Mouse (Mus musculus) limb, embryonic 14.5 days (tissue): ENCODE data around the gene Pstpip1. TPM values are rescaled to one million over a fixed set of nuclear protein-coding genes. Genes with fewer than 3 reads are reported as not detected.

Experiments used
- ATAC-seq: fragments of 200-750 bp; cut with Nextera tagmentation; 2 replicates; pipeline ENCODE4 v1.8.0; 2017; ENCODE audit warnings: low read depth, moderate number of reproducible peaks, moderate TSS enrichment; ENCODE audit not compliant: low FRiP score
- DNase-seq: peaks from one replicate; pipeline ENCODE4 v3.0.0-alpha.2; 2015; ENCODE audit warnings: low spot score
- H3K27ac ChIP-seq: fragments of 300-500 bp; sonication (generic); replicated peaks from 2 replicates; pipeline ENCODE4 v1.5.1; 2014; ENCODE audit warnings: low read depth, mild to moderate bottlenecking, low read length, moderate library complexity, mixed read lengths
- H3K27me3 ChIP-seq: fragments of 300-500 bp; sonication (generic); 2 replicates; pipeline ENCODE4 v1.6.1; 2014; ENCODE audit warnings: low read length, mixed read lengths; ENCODE audit not compliant: control insufficient read depth, insufficient read depth
- H3K36me3 ChIP-seq: fragments of 300-500 bp; sonication (generic); 2 replicates; pipeline ENCODE4 v1.6.1; 2014; ENCODE audit warnings: mild to moderate bottlenecking, low read length, moderate library complexity, mixed read lengths; ENCODE audit not compliant: control insufficient read depth, insufficient read depth
- H3K4me1 ChIP-seq: fragments of 300-500 bp; sonication (generic); 2 replicates; pipeline ENCODE4 v1.6.1; 2014; ENCODE audit warnings: antibody characterized with exemption, low read length, mixed read lengths; ENCODE audit not compliant: control insufficient read depth, insufficient read depth
- H3K4me2 ChIP-seq: fragments of 300-500 bp; sonication (generic); replicated peaks from 2 replicates; pipeline ENCODE4 v1.6.1; 2014; ENCODE audit warnings: low read depth, mild to moderate bottlenecking, low read length, moderate library complexity; ENCODE audit not compliant: severe bottlenecking
- H3K4me3 ChIP-seq: fragments of 300-500 bp; sonication (generic); replicated peaks from 2 replicates; pipeline ENCODE4 v1.5.1; 2014; ENCODE audit warnings: low read length
- H3K9ac ChIP-seq: fragments of 300-500 bp; sonication (generic); 2 replicates; pipeline ENCODE4 v1.6.1; 2014; ENCODE audit warnings: mild to moderate bottlenecking, low read depth, low read length, moderate library complexity; ENCODE audit not compliant: severe bottlenecking
- H3K9me3 ChIP-seq: fragments of 300-500 bp; sonication (generic); 2 replicates; pipeline ENCODE4 v1.6.1; 2016; ENCODE audit warnings: low read length; ENCODE audit not compliant: control insufficient read depth
- POLR2A ChIP-seq: fragments of 200-500 bp; IDR thresholded peaks from 2 replicates; pipeline ENCODE4 v1.8.0; 2012; ENCODE audit warnings: inconsistent platforms, mild to moderate bottlenecking, moderate library complexity, borderline replicate concordance; ENCODE audit not compliant: insufficient read depth, insufficient read length; ENCODE audit errors: extremely low read depth
- WGBS: fragments of 180-500 bp; shearing (Covaris S2); extraction: QIAGEN DNeasy Blood & Tissue Kit; methylation state at CpG from one replicate; pipeline ENCODE4 v1.1.7; 2014; 5-methylcytosine and 5-hydroxymethylcytosine counted together
- polyA plus RNA-seq, 2 experiments: library from polyadenylated mRNA; depleted of rRNA in 1 of 2; stranded (reverse) in 1 of 2; unstranded in 1 of 2; fragments of >200 nt; fragmentation: Nextera tagmentation in 1 of 2; extraction: Ambion mirVana in 1 of 2; gene quantifications; 2 replicates each; pipeline versions ENCODE4 v1.2.1 to v1.2.3; 2012 to 2014

Pstpip1 gene
- polyA plus RNA-seq, 2 experiments: 1.4 to 4.3 TPM

DNA sequence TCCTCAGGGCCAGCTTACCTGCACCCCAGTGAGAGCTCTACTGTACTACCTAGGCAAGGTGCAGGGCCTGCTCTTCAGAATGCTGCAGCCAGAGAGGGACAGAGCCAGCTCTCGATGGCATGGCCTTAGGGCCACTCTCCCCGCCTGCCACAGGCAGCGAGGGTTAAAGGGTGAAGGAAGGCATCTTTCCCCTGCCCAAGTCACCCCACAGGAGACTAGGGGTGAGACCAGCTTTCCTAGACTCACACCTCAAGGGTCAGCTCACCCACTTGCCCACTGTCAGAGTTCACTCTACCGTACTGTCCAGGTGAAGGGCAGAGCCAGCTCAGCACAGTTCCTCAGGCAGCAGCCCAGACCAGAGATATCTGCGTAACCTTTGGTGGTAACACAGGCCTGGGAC, 27.4 kb upstream of the Pstpip1 start:
- H3K36me3 ChIP-seq: peaks cover 61% of the 10 kb centered on the region
- H3K9ac ChIP-seq: no peak overlapping the region
- TF ChIP-seq POLR2A: no peak
- H3K4me2 ChIP-seq: no peak overlapping the region
- ATAC-seq: no peak
- DNase-seq: no peak
- no peak overlapping the region for H3K4me3 ChIP-seq
- H3K27ac ChIP-seq: no peak overlapping the region
- WGBS: 92% methylated on average over 5 of the region's 5 CpGs
- no peaks in the 10 kb centered on the region for H3K27me3 ChIP-seq
- no peaks in the 10 kb centered on the region for H3K9me3 ChIP-seq
- H3K4me1 ChIP-seq: no peaks in the 10 kb centered on the region

DNA sequence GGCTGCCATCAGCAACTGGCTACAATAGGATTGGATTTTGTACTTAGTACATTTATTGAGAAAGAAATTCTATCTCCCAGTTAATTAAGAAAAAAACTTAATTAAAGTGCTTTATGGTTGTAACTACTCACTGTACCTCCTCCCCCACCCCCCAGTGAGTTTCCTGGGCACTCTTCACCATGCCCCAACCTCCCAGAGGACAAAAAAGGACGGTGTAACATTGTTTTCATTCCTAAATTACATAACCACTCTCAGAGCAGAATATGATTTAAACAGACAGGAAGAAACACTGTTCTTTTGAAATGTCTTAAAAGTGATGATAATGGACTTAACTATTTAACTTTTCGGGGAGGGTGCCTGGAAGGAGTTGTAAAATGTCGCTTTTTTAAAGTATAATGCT, 24.8 kb upstream of the Pstpip1 start:
- Histone ChIP-seq H3K36me3 (peaks cover 42% of the 10 kb centered on the region), H3K9ac (no peak overlapping the region), H3K4me3 (no peak overlapping the region), H3K27ac (no peak overlapping the region), H3K4me1 (no peaks in the 10 kb centered on the region), H3K4me2 (no peak overlapping the region), H3K9me3 (no peaks in the 10 kb centered on the region; the same call in 1 of the 2 replicates), H3K27me3 (no peaks in the 10 kb centered on the region)
- no peak for TF ChIP-seq POLR2A
- ATAC-seq (no peak), DNase-seq (no peak)
- WGBS: 62% methylated on average over 3 of the region's 3 CpGs

DNA sequence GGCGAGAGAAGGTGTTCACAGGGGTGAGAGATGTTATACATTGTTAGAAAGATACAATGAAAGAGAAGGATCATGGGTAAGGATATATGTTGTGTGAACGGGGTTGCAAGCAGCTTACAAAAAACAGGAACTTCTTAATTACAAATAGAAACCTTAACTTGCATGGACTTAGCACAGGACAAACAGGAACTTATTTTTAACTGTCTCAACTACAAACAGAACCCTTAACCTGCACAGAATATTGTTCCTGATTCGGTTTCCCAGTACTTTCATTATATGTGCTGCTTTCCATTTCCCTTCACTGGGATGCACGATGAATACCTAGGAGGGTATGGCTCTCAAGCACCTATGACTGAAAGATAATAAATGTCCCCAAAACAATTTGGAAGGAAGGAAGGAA, 21.8 kb upstream of the Pstpip1 start:
- H3K4me1 ChIP-seq: no peaks in the 10 kb centered on the region
- DNase-seq: no peak
- H3K9me3 ChIP-seq: no peaks in the 10 kb centered on the region; the same call in 1 of the 2 replicates
- ATAC-seq: no peak
- H3K27ac ChIP-seq: no peak overlapping the region
- TF ChIP-seq POLR2A: no peak
- WGBS: 87% methylated on average over 4 of the region's 4 CpGs
- H3K4me3 ChIP-seq: no peak overlapping the region
- no peaks in the 10 kb centered on the region for H3K27me3 ChIP-seq
- no peak overlapping the region for H3K4me2 ChIP-seq
- H3K36me3 ChIP-seq: peaks cover 21% of the 10 kb centered on the region
- H3K9ac ChIP-seq: no peak overlapping the region

DNA sequence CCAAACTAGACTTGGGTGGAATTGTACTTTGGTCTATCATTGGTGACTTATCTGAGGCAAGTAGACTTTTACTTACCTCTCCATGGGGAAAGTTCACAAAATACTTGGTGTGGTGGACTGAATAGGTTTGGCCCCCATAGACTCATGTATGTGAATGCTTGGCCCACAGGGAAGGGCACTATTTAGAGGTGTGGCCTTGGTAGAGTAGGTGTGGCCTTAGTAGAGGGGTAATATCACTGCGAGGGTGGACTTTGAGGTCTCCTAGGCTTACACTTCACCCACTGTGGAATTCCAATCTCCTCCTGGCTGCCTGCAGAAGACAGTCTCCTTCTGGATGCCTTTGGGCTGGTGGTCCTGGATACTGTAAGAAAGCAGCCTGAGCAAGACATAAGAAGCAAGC, 21.1 kb upstream of the Pstpip1 start:
- no peak overlapping the region for H3K27ac ChIP-seq
- DNase-seq (no peak), ATAC-seq (no peak)
- no peak for TF ChIP-seq POLR2A
- no peak overlapping the region for H3K4me3 ChIP-seq
- H3K9ac ChIP-seq: no peak overlapping the region
- H3K4me2 ChIP-seq: no peak overlapping the region
- WGBS: 82% methylated on average over 1 of the region's 1 CpGs
- no peaks in the 10 kb centered on the region for H3K4me1 ChIP-seq
- H3K36me3 ChIP-seq: peaks cover 14% of the 10 kb centered on the region; the same call in 1 of the 2 replicates
- H3K9me3 ChIP-seq: no peaks in the 10 kb centered on the region; the same call in 1 of the 2 replicates
- no peaks in the 10 kb centered on the region for H3K27me3 ChIP-seq

- H3K4me3 ChIP-seq: no peak overlapping the region
- no peak for DNase-seq
- no peak overlapping the region for H3K27ac ChIP-seq
These were observed 16.9 kb upstream of the Pstpip1 start for GRCm38 (mm10) chr9:56072861-56073260.

DNA sequence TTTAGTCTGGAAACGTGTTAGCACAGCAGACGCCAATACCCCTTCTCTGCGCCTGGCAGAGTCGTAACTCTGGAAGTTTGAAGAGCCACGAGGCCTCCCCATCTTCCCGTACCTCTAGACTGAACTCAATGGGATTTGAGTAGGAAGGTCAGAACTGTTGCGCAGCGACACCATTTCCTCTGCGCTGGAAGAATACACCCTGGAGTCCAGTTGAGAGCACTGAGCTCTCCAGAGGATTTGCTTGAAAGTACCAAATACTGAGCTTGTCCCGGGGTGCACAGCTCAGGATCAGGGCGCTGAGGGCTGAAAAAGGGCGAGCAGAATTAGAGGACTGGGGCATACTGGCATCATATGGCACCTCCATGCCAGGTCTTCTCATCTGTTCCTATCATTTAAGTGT, 14.9 kb upstream of the Pstpip1 start:
- Histone ChIP-seq H3K4me3 (no peak overlapping the region), H3K4me2 (no peak overlapping the region), H3K9me3 (no peaks in the 10 kb centered on the region), H3K9ac (no peak overlapping the region), H3K27me3 (no peaks in the 10 kb centered on the region), H3K27ac (no peak overlapping the region), H3K36me3 (peaks cover 14% of the 10 kb centered on the region; the same call in 1 of the 2 replicates), H3K4me1 (peaks cover 14% of the 10 kb centered on the region)
- WGBS: 62% methylated on average over 12 of the region's 12 CpGs
- ATAC-seq (no peak), DNase-seq (no peak)
- TF ChIP-seq POLR2A: no peak

More at GRCm38 (mm10) chr9:56072861-56073260, 16.9 kb upstream of the Pstpip1 start:
- peaks cover 17% of the 10 kb centered on the region; the same call in 1 of the 2 replicates for H3K36me3 ChIP-seq
- no peaks in the 10 kb centered on the region for H3K27me3 ChIP-seq
- H3K4me1 ChIP-seq: peaks cover 14% of the 10 kb centered on the region
- no peak for TF ChIP-seq POLR2A
- no peak overlapping the region for H3K4me2 ChIP-seq
- 67% methylated on average over 2 of the region's 2 CpGs for WGBS
- ATAC-seq: no peak
- H3K9ac ChIP-seq: no peak overlapping the region
- no peaks in the 10 kb centered on the region; the same call in 1 of the 2 replicates for H3K9me3 ChIP-seq
